Mouse (Mus musculus) testis, adult 2 months (tissue): ENCODE results near the gene Dclre1b.

Source experiments
- CTCF ChIP-seq: fragments of 200-500 bp; IDR thresholded peaks from 2 replicates; pipeline ENCODE4 v1.5.1; 2012; ENCODE audit warnings: low read depth, mild to moderate bottlenecking, inconsistent platforms, low read length, moderate library complexity; ENCODE audit not compliant: control insufficient read depth, insufficient read depth, insufficient replicate concordance
- POLR2A ChIP-seq: fragments of 200-500 bp; IDR thresholded peaks from 2 replicates; pipeline ENCODE4 v1.6.1; 2012; ENCODE audit warnings: low read depth, mild to moderate bottlenecking, inconsistent platforms, low read length, moderate library complexity; ENCODE audit not compliant: control insufficient read depth

GRCm38 (mm10) chr3:103771531-103772130 is 37.6 kb downstream of the Dclre1b start:
- TF ChIP-seq CTCF (no peak), POLR2A (no peak; the same call in 1 of the 2 replicates)
